In genomic region chr8:44708659-44709170, GRCm38 (mm10) we compare ENCODE assay signal across 28 mouse cellular contexts.
A peak's percentile ranks its signal among the peaks of the same experiment; 100 is the strongest.
DNase-seq lines count a peak whose midpoint lies in the region; ATAC-seq lines count a peak whose summit lies in the region.
"Had no signal": no experiment of that assay in that cellular context is flagged by ENCODE, and none has a peak within 500 bp of the region (broad histone marks: within the 10 kb centered on the region; RNA-seq: fewer than 3 reads in every experiment).

No protein-coding gene starts in this region.

- H3K9me3 ChIP-seq in kidney, embryonic 16.5 days (ENCODE audit: low read length), result no peaks in the 10 kb centered on the region
- no peaks in the 10 kb centered on the region for H3K9me3 ChIP-seq in limb, embryonic 13.5 days
- H3K9me3 ChIP-seq: embryonic facial prominence, embryonic 13.5 days; heart, embryonic 13.5 days; hindbrain, embryonic 15.5 days; liver, embryonic 15.5 days; midbrain, embryonic 12.5 days had no signal

- no peak overlapping the region for H3K4me2 ChIP-seq in kidney, embryonic 16.5 days (replicated peaks; ENCODE audit: low read depth, low read length)
- H3K4me2 ChIP-seq in limb, embryonic 13.5 days (replicated peaks), result peak overlapping the region; percentile 21
- H3K4me2 ChIP-seq: embryonic facial prominence, embryonic 13.5 days; heart, embryonic 13.5 days; hindbrain, embryonic 15.5 days; liver, embryonic 15.5 days; lung, embryonic 14.5 days; midbrain, embryonic 12.5 days had no signal

- ATAC-seq in kidney, embryonic 16.5 days (ENCODE audit: low FRiP score, low TSS enrichment), result peak; percentile 70; the same call in 1 of the 2 replicates
- ATAC-seq in limb, embryonic 13.5 days (ENCODE audit: low FRiP score, low read depth), result no peak
- ATAC-seq in cerebellum, adult (ENCODE audit: insufficient number of reproducible peaks, low FRiP score, low TSS enrichment), result no peak
- ATAC-seq in CD4-positive, CD25-positive, alpha-beta regulatory T cell, adult 4 months, result no peak
- ATAC-seq: activated CD4-positive, CD25-positive, alpha-beta regulatory T cell, adult 4 months; forebrain, embryonic 16.5 days had no signal

- no peak overlapping the region for H3K4me3 ChIP-seq in kidney, embryonic 16.5 days (ENCODE audit: low read length)
- H3K4me3 ChIP-seq in limb, embryonic 13.5 days, result no peak overlapping the region
- H3K4me3 ChIP-seq: embryonic facial prominence, embryonic 13.5 days; erythroblast, embryonic 14.5 days; heart, embryonic 13.5 days; hindbrain, embryonic 15.5 days; liver, embryonic 15.5 days; midbrain, embryonic 12.5 days; myocyte had no signal

- WGBS in kidney, embryonic 16.5 days, result 33% methylated on average over 7 of the region's 7 CpGs
- WGBS in limb, embryonic 13.5 days, result 9% methylated on average over 7 of the region's 7 CpGs

- no peak overlapping the region for H3K9ac ChIP-seq in kidney, embryonic 16.5 days (replicated peaks; ENCODE audit: low read length)
- H3K9ac ChIP-seq in limb, embryonic 13.5 days, result no peak overlapping the region
- H3K9ac ChIP-seq: embryonic facial prominence, embryonic 13.5 days; heart, embryonic 13.5 days; hindbrain, embryonic 15.5 days; liver, embryonic 15.5 days; lung, embryonic 14.5 days; midbrain, embryonic 12.5 days had no signal

- H3K4me1 ChIP-seq in kidney, embryonic 16.5 days (ENCODE audit: insufficient read depth, low read length), result peaks cover 20% of the 10 kb centered on the region
- H3K4me1 ChIP-seq in limb, embryonic 13.5 days, result peaks cover 15% of the 10 kb centered on the region
- H3K4me1 ChIP-seq: hindbrain, embryonic 15.5 days; liver, embryonic 15.5 days; midbrain, embryonic 12.5 days had no signal

- DNase-seq in kidney, adult 11 months, result no peak
- DNase-seq in brain, adult 2 months (ENCODE audit: low read depth, low spot score), result peak; percentile 7
- DNase-seq in forelimb bud, embryonic 11.5 days (ENCODE audit: low read depth, low spot score), result peak; percentile 50
- no peak for DNase-seq in layer of hippocampus, adult 9-11 months
- DNase-seq: adrenal gland, postnatal 36 days; cerebellum, adult 8-10 months; cerebellum, postnatal 36 days; heart, postnatal 10 days; kidney, adult 8-10 months; liver; right cerebral cortex, adult 18-20 months; spleen, adult 18-20 months; thymus, postnatal 4 days had no signal

- H3K36me3 ChIP-seq in kidney, embryonic 16.5 days (ENCODE audit: insufficient read depth, low read length), result no peaks in the 10 kb centered on the region
- H3K36me3 ChIP-seq in limb, embryonic 13.5 days, result no peaks in the 10 kb centered on the region
- H3K36me3 ChIP-seq: embryonic facial prominence, embryonic 13.5 days; heart, embryonic 13.5 days; hindbrain, embryonic 15.5 days; liver, embryonic 15.5 days; midbrain, embryonic 12.5 days had no signal

- H3K27ac ChIP-seq in kidney, embryonic 16.5 days (ENCODE audit: low read length), result peak overlapping the region; percentile 33; the same call in 1 of the 2 replicates
- no peak overlapping the region for H3K27ac ChIP-seq in limb, embryonic 13.5 days
- H3K27ac ChIP-seq: embryonic facial prominence, embryonic 13.5 days; heart, embryonic 13.5 days; hindbrain, embryonic 15.5 days; liver, embryonic 15.5 days; midbrain, embryonic 12.5 days had no signal

- H3K27me3 ChIP-seq in kidney, embryonic 16.5 days (ENCODE audit: insufficient read depth, low read length), result no peaks in the 10 kb centered on the region
- H3K27me3 ChIP-seq in limb, embryonic 13.5 days, result 0 out of 2 replicates have a peak, but pooled peaks cover 3% of the 10 kb centered on the region
- H3K27me3 ChIP-seq: CH12.LX; embryonic facial prominence, embryonic 13.5 days; heart, embryonic 13.5 days; hindbrain, embryonic 15.5 days; liver, embryonic 15.5 days; midbrain, embryonic 12.5 days had no signal

Comparison
In these comparisons a context has a peak if more than half of its experiments do, and no peak if none do; other contexts are left out.
1. DNase-seq: peak in brain, adult 2 months (single experiment) and forelimb bud, embryonic 11.5 days (single experiment); none in kidney, adult 11 months (single experiment) and layer of hippocampus, adult 9-11 months (single experiment).